Mouse (Mus musculus): ENCODE measurements around the gene Dynlt1b.
"Not testable (repeated sequence)": the region's sequence is repeated elsewhere in the genome, so short reads cannot be mapped to it uniquely, and the experiment has no call there.

The Dynlt1b gene

DNA sequence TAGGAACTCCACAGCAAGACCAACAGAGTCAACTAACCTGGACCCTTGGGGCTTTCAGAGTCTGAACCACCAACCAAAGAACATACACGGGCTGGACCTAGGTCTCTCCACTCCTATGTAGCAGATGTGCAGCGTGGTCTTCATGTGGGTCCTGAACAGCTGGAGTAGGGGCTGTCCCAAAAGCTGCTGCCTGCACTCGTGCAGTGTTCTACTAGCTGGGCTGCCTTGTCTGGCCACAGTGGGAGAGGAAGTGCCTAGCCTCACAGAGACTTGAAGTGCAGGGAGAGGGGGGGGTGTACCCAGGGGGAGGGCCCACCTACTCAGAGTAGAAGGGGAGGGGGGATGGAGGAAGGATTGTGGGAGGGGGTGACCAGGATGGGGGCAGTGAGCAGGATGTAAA is 7.1 kb upstream of the Dynlt1b start:
- DNase-seq (ENCODE audit: low spot score in 2 of 2) = not testable (repeated sequence)

DNA sequence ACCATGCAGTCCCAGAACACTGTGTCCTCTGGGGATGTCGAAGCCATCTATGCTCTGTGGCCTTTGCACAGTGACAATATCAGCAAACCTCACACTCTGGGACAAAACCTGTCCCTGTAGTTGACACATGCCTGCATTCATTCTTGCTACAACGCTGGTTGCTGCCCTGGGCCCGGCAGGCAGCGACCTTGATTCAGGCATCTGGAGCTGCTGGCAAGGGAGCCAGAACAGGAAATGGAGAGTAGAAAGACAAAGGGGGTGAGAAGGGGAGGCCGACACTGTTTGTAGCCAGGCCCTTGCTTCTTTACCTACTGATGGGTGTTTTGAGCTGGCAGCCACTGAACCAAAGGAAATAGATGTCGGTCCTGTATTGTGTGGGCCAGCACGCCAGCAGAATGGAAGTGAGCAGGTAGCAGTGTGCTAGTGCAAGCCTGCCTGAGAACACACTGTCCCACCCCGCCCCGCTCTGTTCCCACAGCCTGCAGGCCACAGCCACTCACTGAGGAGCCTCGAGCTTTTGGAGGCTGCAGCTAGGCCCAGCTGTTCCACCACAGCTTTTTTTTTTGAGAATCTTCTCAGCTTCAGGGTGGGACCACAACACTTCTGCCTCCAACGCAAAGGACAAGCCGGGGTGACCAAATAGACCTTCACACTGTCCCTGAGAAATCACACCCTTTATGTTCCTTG is 5.5 kb upstream of the Dynlt1b start:
- not testable (repeated sequence) for DNase-seq (ENCODE audit: low spot score in 2 of 2)

DNA sequence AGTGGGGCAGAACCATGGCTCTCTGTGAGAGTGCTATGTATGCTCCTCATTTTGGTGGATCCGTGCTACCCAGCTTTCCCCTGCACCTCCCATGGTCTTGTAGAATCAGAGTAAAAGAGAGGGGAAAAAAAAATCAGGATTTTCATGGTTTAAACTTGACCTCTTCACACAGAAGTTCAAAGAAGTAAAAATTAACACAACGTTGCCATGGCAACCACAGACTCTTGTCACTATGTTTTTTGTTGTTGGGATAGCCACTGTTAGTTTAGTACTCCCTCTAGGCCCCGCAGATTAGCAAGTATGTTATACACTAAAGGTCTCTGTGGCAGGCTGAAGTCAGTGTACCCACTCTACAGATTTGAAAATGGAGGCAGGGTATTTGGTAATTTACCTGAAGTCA is 4.6 kb upstream of the Dynlt1b start:
- not testable (repeated sequence) for DNase-seq (ENCODE audit: low spot score in 2 of 2)

DNA sequence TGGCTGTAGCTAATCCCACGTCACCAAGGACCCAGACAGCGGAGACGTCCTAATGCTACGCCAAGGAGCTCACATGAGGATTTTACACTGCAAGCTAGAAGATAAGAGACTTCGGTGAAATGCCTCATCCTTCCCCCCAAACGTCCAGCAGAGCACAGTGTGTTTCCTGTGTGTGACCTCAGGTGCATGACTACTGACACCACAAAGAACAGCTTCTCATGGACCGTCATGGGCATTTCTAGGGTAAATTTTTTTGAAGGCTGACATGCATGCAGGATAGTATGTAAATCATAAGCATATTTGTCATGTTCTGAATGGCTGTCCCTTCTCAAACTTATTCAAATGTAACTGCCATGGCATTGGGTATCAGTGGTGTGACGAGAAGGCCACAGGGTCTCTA is 3.0 kb upstream of the Dynlt1b start:
- DNase-seq (ENCODE audit: low spot score in 2 of 2) = not testable (repeated sequence)

DNA sequence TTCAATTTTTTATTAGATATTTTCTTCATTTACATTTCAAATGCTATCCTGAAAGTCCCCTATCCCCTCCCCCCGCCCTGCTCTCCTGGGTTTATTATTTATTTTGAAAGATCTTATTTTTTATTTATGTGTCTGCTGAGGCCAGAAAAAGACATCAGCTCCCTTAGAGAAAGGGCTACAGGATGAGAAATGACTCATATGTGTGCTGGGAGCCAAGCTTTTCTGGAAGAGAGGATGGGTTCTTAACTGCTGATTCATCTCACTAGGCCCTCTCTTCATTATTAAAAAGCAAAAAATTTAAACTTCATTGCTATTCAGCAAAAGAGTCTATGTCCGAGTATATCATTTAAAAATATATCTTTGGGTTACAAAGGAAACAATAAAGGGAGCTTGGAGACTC is 986 bp upstream of the Dynlt1b start:
- DNase-seq (ENCODE audit: low spot score in 2 of 2) = not testable (repeated sequence)

DNA sequence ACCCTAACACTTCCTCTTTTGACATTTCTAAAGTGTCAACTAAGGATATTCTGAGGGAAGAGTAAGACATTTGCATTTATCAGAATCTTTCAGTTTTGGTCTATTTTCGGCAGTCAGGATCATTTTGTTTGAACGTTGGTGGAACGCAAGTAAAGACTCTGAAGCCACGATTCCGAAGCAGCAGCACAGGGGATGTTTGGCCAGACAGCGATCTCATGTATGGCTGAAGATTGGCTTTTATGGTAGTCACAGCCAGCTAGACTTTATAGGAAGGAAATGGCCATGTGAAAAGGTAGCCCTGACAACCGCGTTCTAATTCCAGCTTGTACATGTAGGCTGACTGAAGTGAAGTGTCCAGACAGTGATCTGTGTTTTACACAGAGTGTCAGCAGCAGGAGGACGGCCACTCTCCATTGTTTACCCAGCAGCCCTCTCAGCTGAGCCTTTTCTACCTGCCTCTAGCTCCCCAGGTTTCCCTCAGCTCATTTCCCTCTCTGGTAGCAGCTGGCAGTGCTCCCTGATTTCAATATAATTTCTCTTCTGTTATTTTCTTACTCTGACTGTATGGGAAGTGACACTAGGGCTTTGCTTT is 594 bp downstream of the Dynlt1b start:
- not testable (repeated sequence) for DNase-seq (ENCODE audit: low spot score in 2 of 2)

DNA sequence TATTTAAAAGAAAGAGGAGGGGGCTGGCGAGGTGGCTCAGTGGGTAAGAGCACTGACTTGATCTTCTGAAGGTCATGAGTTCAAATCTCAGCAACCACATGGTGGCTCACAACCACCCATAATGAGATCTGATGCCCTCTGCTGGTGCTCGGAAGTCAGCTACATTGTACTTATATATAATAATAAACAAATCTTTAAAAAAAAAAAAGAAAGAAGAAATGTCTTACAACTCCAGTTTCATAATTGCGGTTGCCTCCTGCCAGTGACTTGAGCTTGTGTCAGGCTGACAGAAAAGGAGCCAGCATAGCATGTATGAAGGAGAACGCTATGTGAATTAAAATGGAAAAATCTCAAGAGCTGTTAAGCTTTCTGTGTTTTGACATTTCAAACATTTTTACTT is 2.5 kb downstream of the Dynlt1b start:
- DNase-seq (ENCODE audit: low spot score in 2 of 2) = not testable (repeated sequence)

DNA sequence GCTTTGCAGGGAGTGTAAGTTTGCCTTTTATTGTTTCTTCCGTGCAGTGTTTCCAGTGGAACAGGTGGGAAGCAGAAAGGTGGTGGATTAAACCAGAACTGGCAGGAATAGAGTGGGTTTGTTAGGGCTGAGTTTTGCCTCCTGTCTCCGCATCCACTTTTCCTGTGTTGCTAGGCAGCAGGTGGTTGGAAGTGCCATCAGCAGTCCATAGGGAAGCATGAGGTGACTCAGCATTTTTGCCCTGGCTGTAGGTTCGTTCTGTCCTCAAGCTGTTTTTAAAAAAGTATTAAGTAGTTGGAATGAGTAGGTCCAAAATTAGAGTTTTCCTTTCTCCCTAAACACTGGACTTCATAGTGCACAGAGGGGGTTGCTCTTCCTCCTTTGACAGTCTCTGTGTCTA is 3.8 kb downstream of the Dynlt1b start:
- not testable (repeated sequence) for DNase-seq (ENCODE audit: low spot score in 2 of 2)

DNA sequence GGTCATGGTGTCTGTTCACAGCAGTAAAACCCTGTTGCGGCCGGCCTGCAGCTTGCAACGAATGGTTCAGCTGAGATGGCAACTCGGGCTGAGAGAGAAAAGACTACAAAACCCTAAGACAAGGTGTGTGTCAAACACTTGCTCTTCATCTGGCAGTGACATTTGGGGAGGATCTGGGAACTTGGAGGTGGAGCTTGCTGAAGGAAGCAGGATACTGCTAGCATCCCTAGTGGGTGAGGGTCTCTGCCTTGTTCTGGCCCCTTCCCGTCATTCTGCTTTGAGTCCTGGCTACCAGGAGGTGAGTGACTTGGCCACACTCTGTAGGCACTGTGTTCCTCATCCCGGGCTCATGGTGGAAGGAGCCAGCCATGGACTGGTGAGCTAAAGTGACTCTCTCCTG is 8.2 kb downstream of the Dynlt1b start:
- not testable (repeated sequence) for DNase-seq (ENCODE audit: low spot score in 2 of 2)

DNA sequence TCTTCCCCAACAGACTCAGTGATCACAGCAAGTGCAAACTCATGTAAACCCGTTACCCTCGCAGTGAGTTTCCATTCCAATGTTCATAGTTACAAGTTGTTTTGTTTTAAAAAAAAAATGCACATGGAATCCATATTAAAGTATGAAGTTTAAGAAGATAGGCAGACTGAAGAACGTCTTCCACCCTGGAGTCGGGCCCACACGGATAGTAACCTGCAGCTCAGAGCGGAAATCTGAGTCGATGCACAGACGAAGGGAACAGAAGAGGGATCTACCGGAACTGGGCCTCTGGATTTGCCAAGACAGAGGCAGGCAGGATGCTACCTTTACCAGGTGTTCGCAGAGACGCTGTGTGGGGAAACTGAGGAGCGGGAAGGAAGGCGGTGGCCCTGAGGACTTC is 10.0 kb downstream of the Dynlt1b start:
- DNase-seq (ENCODE audit: low spot score in 2 of 2) = not testable (repeated sequence)

DNA sequence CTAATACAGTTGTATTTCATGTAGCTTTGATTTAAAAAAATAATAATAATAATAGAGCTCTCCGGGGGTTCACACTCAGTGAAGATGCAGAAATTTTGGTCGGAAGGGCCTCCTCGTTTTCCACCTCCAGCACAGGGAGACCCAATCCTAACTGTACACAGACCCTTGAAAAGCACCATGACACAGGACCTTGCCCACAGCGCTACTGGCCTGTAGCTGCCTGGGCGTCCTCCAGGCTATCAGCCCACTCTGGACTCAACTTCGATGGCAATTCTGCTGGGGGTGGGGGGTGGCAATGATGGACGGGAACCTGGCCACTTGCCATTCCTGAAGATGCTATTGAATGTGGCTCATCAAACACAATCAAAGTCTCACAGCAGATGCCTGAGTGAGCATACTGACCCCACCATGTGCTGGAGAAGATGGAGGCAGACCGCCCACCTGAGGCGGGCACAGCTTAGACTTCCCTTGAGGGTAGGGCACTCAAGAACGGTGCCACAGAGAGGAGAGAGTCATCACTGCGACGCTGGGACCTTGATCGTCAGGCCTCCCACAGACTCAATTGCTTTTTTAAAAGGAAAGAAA is 10.7 kb downstream of the Dynlt1b start:
- not testable (repeated sequence) for DNase-seq (ENCODE audit: low spot score in 2 of 2)

DNA sequence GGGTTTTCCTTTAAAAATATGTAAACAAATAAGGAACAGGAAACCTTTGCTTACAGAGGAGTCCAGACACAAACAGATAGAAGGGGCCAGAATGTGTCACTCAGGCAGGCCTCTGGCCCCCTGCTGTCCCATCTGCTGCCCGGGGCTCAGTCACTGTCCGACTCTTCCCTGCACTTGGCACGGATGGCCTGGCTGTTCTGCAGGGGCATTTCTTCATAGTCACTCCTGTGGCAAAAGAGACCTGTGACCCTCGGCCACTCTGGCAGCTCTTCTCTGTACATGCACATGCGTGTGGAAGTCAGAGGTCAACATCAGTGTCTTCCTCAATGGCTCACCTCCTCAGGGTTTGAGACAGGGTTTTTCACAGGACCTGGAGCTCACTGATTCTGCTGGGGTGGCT is 11.3 kb downstream of the Dynlt1b start:
- DNase-seq (ENCODE audit: low spot score in 2 of 2) = not testable (repeated sequence)

DNA sequence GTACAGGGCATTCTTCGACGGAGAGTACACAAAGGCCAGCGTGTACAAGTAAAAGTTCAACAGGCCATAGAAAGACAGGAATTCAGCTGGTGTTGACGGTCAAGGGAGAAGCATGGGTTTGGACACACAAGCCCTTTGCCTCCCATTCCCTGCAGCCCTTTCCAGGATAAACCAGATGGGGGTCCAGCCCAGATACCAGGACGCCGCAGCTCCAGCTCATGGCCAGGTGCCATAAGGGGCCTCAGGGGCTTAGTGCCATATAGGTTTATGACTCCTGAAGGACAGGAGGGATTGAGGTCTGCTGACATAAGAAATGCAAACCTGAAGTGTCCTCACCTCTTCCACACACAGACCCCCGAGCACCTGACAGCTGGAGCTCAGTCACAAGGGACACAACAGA is 12.6 kb downstream of the Dynlt1b start:
- not testable (repeated sequence) for DNase-seq (ENCODE audit: low spot score in 2 of 2)

DNA sequence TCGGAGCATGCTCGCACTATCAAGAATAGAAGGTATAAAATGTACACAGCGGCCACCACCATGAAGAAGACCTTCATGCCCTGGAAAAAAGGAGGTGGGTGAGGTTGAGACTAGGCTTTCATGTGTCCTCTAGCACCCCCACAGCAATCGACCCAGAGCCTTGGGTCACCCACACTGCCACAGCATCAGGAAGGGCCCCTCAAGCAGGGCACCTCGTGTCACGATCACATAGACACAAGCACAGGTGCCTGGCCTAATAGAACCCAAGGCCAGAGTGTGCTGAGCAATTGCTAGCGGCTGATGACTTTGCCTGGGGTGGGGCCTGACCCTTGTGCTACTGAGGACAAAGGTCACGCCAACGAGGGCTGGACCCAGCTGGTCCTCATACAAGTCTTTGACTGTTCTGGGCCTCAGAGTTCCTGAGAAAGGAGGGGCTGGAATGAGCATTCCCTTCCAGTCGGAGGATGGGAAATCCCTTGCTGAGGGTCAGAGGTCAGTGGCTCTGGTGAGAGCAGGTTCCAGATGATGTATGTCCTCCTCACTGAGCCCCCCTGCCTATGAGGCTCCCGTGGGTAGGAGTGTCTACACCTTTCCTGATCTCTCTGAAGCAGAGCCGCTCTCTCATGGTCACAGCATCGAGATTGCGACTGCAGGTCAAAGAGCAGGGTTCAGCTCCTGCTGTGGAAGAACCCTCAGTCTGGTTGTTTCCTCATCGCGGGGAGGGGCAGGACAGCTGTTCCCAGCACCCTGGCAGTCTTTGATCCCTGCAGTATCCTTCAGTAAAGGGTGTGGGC is 16.1 kb downstream of the Dynlt1b start:
- DNase-seq (ENCODE audit: low spot score in 2 of 2) = not testable (repeated sequence)

DNA sequence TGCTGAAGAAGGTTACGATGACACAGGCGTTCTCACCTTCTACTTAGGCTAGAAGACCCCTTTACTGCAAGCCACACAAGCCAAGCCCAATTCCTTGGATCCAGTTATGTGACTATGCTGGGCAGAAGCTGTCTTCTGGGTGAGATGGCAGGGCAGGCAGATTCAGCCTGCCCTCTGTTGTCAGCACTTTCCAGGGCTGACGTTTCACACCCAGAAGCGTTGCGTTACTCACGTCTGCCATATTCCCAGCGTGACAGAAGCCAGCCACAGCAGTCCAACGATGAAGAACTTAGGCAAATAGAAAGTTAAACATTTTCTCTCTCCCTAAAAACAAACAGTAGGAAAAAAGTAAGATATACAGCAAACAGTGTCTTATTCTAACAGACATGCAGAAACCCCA is 18.4 kb downstream of the Dynlt1b start:
- not testable (repeated sequence) for DNase-seq (ENCODE audit: low spot score in 2 of 2)

DNA sequence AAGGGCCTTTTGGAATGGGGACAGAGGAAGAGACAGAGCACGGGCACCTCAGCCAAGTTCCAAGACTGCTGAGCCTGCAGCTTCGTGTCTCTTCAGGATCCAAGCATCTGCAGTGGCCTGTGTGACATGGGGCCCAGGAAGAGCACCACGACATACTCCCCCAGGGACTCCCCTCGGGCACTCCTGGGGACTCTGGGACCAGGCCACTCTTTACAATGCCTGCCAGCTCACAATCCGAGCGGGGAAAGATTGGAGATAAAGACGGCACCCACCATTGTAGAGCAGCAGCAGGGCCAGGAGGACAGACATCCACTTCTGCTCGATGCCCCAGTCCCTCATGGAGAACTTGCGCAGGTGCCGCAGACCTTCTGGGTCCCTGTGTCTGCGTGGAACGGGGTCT is 19.3 kb downstream of the Dynlt1b start:
- DNase-seq (ENCODE audit: low spot score in 2 of 2) = not testable (repeated sequence)

DNA sequence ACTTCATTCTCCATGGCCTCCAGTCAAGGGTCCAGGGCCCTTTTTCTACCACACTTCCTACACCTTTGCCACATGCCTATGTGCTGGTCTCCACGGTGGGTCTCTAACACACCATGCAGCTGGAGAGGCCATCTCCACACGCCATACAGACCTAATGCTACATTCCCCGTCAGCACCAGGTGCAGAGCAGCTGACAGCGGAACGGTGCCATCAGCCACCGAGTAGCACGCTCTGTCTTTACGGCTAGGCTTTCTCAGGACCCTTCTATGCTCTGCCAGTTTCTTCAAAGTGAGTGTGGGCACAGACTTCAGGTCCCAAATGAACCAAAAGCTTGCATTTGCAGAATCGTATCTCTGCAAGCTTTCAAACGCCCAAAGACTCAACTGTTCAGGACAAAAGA is 21.3 kb downstream of the Dynlt1b start:
- DNase-seq (ENCODE audit: low spot score in 2 of 2) = not testable (repeated sequence)

DNA sequence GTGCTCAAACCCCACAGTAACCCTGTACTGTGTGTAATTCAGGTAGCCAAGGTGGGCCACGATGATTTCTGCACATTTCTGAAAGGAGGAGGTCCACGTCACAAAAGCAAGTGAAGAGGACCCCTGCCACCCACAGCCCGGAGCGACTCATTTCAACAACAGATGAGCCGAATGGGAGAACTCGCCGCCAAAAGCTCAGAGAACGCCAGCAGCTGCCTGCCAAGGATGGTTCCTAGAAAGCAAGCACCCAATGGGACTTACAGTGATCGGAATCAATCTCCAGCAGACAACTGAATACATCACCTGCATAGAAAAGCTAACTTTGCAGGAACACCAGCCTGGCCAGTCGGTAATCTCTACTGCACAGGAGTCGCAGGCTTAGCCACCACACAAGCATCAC is 22.8 kb downstream of the Dynlt1b start:
- not testable (repeated sequence) for DNase-seq (ENCODE audit: low spot score in 2 of 2)

DNA sequence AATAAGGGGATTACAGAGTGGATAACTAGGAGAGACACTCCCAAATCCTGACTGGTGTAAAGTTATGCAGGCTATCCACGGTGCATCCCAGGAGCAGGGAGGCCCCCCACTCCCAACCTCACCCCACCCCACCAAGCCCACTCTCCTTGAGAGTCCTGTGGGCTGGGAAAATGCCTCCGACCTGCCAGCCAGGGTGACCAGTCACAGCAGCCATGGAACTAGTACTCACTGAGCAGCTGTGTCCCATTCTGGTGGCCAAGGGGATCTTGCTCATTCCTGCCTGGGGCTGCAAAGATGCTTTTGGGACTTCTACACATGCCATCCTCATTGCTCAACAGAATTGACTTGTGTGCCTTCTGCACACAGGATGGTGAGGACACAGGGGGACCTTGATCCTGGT is 24.8 kb downstream of the Dynlt1b start:
- not testable (repeated sequence) for DNase-seq (ENCODE audit: low spot score in 2 of 2)

DNA sequence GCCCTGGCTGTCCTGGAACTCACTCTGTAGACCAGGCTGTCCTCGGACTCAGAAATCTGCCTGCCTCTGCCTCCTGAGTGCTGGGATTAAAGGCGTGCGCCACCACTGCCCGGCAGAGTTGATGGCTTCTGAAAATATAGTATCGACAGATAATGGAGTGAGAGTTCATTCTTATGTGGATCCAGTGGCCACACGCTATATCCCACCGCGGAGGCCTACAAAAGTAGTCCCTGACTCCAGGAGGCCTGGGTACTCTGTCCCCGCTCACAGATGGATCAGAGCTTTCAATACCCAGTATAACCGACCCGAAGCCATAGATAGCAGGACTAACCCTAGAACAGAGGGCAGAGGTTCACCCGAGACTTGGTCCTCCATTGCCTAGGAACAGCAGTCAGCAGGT is 26.0 kb downstream of the Dynlt1b start:
- not testable (repeated sequence) for DNase-seq (ENCODE audit: low spot score in 2 of 2)

DNA sequence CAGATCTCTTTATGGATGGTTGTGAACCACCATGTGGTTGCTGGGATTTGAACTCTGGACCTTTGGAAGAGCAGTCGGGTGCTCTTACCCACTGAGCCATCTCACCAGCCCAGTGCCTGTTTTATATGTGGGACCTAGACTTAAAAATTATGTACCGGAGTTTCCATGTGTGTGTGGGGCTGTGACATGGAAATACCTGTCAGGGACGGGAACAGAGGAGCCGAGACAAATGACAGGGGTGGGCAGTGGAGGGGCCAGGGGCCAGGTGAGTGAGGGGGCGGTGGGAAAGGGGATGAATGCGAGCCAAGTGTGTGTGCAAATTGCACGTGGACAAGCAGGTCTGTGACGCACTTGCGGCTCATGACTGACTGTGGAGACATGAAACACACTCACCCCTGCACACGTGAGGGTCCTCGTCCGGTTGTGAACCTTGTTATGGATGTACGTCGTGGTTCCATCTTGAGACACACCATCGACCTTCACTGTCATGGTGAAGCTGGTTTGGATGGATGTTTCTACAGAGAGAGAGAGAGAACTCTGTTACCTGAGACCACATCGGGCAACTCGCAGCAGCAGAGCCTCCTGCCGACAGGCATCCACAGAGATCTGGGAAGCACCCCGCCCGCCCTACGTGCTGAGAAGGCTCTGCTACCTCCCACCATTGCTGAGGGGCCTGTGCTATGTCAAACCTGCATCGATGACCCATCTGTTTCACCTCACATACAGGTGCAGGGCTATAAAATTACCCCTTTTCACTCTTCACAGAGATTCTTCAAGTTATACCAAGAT is 26.9 kb downstream of the Dynlt1b start:
- DNase-seq (ENCODE audit: low spot score in 2 of 2) = not testable (repeated sequence)
